Mouse (Mus musculus) telencephalon, adult 2 months (tissue): ENCODE measurements around the gene Ncapg2.

Experiments
- DNase-seq: peaks from one replicate; pipeline ENCODE4 v3.0.0-alpha.2; 2011; ENCODE audit warnings: low read depth, low spot score

The Ncapg2 gene

DNA sequence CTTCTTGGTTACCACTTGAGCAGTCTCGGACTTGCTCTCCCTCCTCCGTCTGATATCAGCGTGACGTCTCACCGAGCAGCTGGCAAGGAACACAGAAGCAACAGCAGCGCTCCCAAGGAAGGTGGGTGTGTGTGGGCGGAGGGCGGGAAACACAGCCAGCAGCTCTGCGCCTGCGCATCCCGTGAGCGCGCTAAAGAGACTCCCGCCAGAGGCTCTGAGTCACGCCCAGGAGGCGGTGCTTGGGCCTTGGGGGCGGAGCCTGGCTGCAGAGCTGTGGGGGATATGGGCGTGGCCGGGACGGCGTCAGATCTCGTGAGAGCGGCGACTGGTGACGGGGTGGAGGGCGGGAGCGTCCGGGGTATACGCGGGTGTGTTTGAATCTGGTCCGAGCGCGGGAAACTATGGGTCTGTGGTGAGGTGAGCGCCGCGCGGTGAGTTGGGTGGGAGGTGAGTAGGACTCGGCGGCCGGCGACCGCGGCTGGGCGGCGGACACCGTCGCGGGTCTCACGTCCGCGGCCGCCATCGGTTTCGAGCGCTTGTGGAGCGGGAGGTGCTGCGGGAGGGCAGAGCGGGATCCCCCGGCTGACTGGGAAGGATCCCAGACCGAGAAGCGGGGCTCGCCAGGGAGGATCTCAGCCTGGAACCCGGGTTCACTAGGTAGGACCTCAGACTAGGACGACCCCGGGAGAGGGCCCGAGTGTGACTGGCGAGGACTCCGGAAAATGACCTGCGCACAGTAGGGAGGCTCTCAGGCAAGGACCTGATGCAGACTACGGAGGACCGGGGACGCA is at the start of gene Ncapg2:
TSS of gene Ncapg2 (plus strand) at position 358 of the 791 bp plus-strand sequence.
- DNase-seq = peak; percentile 93

DNA sequence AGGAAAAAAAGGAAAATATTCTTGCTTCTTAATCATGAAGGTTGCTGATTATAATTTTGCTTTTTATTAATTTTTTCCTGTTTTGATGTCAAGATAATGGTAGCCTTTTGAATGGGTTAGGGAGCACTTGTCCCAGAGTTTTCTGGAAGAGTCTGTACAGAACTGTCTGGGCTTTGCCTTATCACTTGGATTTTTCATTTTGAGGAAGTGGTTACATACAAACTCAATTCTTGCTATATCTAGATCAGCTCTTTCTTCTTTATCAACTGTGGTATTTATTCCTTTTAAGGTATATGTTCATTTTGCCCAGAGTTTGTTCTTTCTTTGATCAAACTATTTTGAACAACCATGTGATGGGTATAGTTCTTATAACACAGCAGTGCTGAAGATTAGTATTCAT is 43.1 kb upstream of the Ncapg2 start:
- DNase-seq = no peak

DNA sequence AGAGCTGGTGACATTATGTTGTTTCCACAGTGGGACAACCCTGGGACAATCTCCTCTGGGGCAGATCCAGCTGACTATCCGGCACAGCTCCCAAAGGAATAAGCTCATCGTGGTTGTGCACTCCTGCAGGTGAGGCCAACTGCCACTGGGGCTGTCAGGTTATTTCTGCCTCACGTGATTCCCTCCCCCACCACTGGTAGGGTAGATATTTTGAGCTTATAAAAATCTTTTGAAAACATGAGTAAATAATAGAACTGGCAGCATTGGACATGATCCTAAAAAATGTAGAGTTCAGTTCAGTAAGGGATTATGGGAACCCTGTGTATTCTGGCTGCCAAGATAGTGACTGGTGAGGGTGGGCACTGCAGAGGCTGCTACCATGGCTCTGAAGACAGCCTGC is 38.3 kb upstream of the Ncapg2 start:
- no peak for DNase-seq

DNA sequence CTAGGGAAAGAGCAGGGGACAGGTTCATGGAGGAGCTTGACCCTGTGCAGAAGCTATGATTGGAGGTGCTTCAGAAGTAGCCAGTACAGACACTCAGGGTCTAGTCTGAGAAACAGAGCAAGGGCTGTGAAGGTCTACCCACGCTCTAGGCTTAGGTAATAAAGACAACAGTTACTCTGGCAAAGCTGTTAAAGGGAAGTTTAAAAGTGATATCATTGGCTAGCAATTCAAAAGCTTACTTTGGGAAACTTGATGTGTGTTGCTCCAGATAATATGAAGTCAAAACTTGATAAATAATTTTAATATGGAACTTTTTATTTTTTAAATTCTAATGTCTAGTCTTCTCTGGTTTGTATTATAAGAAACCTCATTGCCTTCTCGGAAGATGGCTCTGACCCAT is 37.9 kb upstream of the Ncapg2 start:
- no peak for DNase-seq

DNA sequence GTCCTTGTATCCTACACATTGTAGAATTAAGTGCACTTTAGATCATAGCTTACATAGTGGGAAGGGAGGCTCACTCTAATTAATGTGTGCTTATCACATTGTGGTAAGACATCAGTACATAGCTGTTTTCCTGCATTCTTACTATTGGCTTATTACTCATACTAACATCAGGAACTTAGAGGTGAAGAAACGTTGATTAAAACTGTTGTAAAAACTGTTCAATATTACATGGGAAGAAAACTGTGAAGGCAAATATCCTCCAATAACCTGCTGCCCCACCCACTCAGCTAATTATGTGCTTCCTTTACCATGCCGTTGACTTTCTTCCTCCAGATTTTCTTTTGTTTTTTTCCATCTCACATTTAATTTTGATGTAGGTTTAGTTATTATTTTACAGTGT is 36.3 kb upstream of the Ncapg2 start:
- DNase-seq = no peak

DNA sequence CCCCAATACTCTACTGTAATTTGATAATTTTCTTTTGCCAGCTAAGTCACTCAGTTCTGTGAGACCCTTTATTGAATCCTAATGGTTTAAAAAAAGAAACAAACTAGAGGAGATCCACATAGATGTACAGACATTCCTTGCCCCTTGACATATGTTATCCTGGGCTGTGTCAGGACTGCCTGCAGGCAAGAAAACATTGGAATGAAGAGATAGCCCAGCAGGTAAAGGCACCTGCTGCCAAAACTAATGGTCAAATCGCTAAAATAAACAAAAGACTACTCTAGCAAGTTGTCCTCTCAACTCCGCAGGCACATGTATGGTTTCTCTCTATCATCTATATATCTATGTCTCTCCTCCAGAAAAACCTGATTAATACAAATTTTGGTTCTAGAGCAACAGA is 22.1 kb upstream of the Ncapg2 start:
- no peak for DNase-seq

DNA sequence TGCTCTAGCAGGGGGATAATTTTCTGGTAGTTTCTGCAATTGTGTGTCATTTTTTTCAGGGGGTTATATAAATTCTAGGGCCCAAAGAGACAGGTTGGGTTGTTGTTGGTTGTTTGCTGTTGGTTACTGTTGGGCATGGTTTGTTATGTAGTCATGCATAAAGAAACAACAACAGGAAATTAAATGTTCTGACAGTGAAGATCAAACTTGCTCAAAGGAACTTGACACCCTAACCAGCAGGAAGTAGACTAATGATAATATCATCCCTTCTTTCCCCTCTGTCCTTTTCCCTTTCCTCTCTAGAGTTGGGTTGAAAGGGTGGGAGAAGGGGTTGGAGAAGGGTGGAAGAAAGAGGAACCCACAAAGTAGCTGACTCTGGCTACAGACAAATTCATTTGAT is 21.2 kb upstream of the Ncapg2 start:
- no peak for DNase-seq

DNA sequence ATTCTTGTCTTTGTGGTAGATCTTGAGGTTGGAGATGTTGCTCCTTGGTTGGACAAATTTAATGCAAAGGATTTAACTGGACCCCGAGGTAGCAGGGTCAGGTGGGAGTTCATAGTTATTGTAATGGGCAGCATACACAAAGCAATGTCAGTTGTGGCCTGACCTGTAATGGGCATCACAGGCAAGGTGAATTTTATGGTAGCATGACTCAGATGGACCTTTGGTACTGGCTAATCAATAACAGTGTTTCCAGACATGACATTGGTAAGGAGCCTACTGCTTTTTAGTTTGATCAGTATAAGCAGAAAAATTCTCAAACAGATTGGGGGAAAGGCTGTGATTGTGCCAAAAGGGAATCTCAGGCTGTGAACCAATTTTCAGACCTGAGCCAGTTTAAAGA is 18.4 kb upstream of the Ncapg2 start:
- DNase-seq = no peak

DNA sequence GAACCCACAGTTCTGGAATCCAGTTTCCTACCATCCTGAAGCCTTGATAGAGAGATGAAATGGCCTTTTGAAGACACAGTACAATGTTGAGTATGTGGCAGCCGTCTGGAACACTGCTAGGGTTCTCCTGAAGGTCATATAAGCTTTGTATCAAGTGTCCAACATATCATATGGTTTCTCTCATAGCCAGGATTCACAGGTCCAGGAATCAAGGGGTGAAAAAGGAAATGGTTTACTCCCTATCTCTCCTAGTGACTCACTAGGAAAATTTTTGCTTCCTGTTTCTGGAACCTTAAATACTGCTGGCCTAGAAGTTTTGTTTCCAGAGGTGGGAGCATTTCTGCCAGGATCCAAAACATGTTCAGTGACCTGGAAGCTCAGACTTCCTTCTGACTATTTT is 15.3 kb upstream of the Ncapg2 start:
- no peak for DNase-seq

DNA sequence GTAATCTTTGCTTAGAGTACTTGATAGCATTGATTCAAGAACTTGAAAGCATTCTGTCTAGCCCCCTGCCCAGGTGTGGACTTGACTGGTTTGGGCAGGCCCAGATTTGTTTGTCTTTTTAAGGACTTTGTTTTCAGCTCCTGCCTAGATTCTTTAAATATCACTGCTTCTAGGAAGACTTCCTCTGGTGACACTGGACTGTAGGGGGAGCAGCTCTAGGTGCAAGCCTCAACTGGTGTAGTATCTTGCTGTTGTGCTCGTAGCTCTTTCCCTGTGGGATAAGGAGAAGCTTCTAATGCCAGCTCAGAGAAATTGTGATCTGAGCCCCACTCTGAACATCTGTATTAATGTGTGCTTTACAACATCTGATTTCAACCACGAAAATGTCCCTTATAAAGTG is 10.9 kb upstream of the Ncapg2 start:
- DNase-seq = no peak

DNA sequence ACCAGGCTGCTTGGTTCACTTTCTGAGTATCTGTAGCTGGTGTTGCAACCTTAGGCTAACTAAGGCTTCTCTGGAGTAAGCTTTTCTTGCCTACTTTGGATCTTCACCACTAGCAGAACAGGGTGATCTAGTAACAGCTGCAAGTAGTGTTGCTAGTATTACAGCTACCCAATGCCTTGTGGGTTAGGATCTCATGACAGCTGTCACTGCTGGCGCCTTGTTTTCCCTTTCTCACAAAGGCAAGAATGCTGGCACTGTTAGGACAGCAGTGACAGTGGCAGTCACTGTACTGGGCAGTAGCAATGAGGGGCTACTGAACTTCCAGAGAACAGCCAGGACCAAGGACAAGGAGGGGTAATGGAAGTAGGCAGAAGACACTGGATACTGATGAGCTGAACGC is 9.9 kb upstream of the Ncapg2 start:
- no peak for DNase-seq

DNA sequence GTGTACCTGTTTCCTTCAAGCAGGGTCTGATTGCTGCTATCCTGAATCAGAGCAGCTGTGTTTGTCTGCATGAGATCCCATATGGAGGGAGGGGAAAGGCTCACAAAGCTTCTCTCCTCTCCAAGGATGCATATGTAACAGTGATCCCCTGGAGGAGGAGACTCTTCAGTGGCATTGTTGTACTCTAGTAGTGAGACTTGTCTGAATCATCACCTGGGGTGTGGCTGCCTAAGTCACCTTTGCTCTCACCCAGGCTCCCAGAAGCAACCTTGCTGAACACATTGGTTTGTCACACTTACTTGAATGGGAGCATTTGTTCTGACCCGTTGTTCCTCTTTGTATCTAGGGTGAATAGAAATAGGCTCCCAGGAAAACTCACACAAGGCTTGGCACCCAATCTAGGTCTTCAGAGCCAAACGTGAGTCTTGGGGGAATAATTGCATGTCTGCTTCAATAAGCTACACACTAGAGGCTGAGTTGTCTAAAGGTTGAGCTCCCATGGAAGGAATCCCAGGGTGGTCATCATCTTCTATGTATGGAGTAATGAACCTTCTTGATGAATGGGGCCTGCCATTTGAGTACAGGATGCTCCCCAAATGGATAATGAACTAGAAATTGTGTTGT is 9.0 kb upstream of the Ncapg2 start:
- no peak for DNase-seq

DNA sequence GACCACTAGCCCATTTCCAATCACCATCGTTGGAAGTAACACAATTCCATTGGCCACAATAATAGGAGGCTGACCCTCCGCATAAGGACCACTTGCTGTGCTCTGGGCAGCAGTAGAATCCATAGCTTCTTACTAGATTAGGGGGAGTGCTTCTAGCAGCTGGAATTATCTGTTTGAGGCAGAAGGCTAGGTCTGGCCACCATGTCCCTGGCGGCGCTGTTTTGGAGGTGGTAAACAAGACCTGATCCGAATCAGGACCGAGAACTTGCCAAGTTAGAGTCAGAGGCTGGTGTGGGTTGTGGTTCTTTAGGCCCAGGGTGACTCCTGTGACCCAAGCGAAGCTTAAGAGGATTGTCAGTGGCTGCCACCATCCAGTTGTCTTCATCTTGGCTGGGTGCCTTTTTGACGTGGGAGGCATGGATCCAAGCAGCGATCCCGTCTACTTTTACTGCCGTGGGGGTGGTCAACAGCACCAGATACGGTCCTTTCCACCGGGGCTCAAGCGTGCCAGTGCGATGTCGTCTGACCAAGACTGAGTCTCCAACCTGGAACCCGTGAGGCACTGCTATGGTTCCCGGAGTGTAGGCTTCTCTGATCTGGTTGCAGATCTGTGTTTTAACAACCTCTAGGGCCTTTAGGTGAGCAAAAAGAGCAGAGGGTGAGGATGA is 1.1 kb upstream of the Ncapg2 start:
- no peak for DNase-seq

DNA sequence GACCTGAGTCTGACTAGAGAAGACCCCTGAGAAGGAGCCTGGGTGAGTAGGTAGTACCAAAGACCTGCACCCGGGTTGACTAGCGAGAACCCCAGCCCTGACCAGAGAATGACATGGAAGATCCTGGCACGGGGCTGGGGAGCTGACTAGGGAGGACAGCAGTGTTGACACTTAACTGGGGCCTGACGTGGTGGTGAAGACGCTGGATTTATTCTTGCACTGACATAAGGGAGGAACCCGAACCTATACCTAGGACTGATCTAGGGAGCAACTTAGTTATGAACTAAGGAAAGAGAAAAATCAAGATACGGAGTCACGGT is 594 bp downstream of the Ncapg2 start:
- no peak for DNase-seq

DNA sequence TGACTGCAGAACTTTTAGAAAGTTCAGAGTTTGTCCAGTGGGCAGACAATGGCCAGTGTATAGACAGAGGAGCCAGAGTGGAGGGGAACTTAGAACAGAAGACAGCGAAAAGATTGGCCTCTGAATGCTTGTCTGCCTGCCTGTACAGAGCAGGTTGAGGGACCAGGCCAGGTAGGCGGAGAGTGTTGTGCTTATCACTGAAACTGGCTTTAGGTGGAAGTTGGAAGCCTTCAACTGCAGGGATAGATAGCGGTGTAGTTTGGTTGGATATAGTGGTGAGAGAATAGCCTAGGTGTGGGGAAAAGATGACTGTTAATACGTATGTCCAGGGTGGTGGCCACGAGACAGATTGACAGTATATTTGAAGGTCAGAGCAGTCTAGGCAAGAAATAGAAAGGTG is 2.7 kb downstream of the Ncapg2 start:
- DNase-seq = no peak

DNA sequence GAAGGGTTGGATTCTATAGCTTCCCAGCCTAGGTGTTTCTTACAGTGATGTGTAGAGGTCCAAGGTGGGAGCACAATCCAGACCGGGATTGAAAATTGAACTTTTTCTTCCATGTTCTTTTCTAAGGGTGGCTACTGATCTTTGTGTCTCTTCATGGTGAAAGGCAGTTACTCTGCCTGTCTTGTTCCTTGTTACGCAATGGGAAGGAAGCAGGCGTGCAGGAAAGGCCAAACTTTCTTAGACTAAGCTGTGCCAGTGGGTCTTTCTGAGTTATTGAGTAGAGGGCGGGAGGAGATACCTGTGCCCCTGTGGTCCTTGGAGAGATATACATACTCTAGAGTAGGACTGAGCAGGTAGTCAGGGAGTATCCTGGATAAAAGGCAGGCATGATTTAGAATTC is 9.7 kb downstream of the Ncapg2 start:
- DNase-seq = no peak

DNA sequence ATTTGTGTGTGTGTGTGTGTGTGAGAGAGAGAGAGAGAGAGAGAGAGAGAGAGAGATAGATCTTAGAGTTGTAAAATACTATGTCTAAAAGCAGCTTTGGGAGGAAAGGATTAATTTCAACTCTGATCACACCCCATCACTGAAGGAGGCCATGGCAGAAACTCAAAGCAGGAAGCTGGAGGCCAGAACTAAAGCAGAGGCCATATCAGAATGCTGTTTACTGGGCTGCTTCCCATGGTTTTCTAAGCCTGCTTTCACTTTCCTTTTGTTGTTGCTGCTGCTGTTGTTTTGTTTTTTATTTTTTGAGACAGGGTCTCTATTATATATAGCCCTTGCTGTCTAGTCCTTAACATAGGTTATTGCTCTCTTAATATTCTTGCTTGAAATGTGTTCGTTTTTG is 11.3 kb downstream of the Ncapg2 start:
- no peak for DNase-seq

DNA sequence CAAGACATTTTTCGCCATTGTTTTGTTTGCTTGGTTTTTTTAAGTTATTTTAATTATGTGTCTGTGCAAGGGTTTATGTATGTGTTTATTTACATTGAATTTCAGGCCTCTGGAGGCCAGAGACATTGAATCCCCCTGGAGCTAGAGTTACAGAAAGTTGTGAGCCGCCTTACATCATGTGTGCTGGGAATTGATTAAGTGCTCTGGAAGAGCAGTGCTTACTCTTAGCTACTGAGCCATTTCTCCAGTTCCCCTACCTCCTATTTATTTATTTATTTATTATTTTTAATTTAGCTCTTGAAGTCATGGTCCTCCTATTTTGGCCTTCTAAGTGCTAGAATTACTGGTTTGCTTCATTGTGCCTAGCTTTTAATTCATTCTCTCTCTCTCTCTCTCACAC is 16.5 kb downstream of the Ncapg2 start:
- no peak for DNase-seq

DNA sequence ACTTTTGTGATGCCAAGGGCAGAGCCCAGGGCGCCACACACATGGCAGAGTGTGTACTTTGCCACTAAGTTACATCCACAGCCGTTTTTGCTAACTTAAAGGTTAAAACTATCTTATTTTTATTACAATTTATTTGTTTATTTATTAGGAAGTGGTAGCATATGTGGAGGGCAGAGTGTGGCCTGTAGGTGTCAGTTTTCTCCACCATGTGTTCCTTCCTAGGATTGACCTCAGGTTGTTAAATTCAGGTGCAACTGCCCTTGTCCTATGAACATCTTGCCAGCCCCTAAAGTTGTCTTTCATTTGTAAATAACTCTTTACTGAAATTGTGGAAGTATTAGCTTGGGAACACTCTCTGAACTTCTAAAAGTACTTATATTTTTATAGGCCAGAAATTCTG is 20.2 kb downstream of the Ncapg2 start:
- DNase-seq = no peak

DNA sequence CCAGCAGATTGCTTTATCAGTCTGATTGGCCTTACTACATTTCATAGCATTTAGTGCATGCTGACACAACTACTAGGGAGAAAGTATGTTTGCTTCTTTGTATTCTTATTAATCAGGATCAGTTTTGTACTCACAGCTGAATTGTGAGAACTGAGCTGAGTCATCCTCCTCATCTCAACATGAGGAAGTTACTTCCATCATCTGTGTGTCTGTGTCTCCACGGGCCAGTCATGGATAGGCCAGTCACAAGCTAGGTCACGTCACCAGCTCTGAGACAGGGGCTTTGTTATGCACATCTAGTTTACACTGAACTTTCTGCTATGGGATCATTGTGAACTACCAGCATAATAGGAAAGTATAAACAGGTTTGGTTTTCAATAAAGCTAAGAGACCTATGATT is 28.5 kb downstream of the Ncapg2 start:
- DNase-seq = no peak

DNA sequence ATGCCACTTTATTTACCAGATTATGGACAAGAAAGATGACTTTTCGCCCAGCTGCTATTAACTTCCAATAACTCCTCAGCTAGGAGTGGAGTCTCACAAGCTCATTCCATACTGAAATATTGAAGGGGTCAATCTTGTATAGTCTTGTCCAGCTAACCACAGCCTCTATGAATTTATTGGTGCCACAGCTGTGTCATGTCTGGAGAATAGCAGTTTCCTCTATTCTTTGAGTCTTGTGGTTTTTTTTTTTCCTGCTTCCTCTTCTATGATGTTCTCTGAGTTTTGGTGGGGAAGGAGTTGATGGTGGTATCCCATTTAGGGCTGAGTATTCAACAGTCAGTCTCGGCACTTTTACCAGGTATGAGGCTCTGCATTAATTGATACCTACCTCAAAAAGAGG is 30.0 kb downstream of the Ncapg2 start:
- DNase-seq = no peak

DNA sequence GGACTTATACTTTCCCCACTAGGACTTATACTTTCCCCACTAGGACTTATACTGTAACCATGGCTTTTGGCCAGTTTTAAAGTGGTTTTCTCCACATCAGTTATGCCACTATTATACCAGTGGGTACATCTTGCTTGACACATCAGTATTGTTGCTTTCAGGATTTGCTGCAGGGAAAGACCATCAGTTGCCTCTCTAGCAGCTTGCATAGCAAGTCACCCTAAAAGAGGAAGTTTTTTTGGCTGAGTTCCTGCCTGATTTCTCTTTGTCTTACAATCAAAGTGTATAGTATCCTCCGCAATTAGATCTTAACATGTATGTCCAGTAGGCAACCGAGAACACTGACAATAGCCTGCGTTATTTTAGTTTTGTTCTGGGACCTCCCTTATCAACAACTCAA is 30.9 kb downstream of the Ncapg2 start:
- DNase-seq = no peak

DNA sequence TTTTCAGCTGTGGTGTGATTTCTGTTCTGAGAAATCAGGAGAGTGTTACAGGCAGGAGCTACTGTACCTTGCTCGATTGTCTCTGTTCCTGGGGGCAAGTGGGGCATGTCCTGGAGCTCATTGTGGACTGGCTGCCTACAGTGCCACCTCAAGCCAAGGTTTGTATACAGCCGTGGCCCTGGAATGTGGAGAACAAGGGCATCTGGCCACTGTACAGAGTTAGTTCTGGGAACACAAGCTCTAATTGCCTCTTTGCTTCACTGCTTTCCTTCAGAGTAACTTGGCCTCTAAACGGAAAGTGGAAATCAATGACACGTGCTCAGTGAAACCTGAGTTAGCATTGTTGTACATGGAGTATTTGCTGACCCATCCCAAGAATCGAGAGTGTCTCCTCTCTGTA is 33.4 kb downstream of the Ncapg2 start:
- DNase-seq = no peak
